20 mouse cellular contexts compared by ENCODE assay signal in the genomic region with DNA sequence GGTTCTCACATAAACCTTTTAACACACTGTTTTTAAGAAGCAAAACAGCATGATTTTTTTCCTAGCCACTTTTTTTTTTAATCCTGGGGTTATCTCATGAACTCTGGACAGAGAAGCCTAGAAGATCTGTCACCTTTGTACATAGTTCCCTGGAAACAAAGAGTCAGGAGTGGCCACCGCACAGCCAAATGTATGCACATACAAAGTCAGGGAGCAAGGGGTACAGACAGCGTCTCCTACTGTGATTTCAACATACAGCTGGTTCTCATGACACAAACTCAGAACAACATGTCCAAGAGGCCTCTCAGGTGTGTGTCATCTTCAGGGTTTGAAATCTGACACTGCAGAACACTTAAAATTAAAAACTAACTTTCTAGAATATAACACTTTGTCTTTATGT.
"Had no signal": no experiment of that assay in that cellular context is flagged by ENCODE, and none has a peak within 500 bp of the region (broad histone marks: within the 10 kb centered on the region; RNA-seq: fewer than 3 reads in every experiment).

No protein-coding gene starts in this region.

- ATAC-seq: midbrain, embryonic 16.5 days had no signal

- H3K9ac ChIP-seq: liver, embryonic 14.5 days; lung, embryonic 14.5 days; midbrain, embryonic 12.5 days; neural tube, embryonic 13.5 days; neural tube, embryonic 15.5 days had no signal

- H3K27me3 ChIP-seq: midbrain, embryonic 12.5 days; neural tube, embryonic 13.5 days; neural tube, embryonic 15.5 days had no signal

- H3K4me1 ChIP-seq: midbrain, embryonic 10.5 days; midbrain, embryonic 12.5 days had no signal

- DNase-seq: lung, adult 18-20 months; lung, embryonic 14.5 days; lung, postnatal 10 days; lung, postnatal 4 days; midbrain, embryonic 14.5 days; retina, postnatal 1 day; right cerebral cortex, adult 18-20 months; right cerebral cortex, postnatal 25 days; right cerebral cortex, postnatal 4 days; spleen, adult 18-20 months; thymus, adult 2 months; thymus, postnatal 25 days; thymus, postnatal 4 days had no signal

- H3K27ac ChIP-seq: liver, embryonic 14.5 days; midbrain, embryonic 10.5 days; midbrain, embryonic 12.5 days; neural tube, embryonic 13.5 days; neural tube, embryonic 15.5 days had no signal

- H3K4me3 ChIP-seq: midbrain, embryonic 10.5 days; midbrain, embryonic 12.5 days; myocyte; neural tube, embryonic 13.5 days; neural tube, embryonic 15.5 days had no signal

- H3K9me3 ChIP-seq: midbrain, embryonic 10.5 days; midbrain, embryonic 12.5 days; neural tube, embryonic 13.5 days; neural tube, embryonic 15.5 days had no signal

- H3K4me2 ChIP-seq: lung, embryonic 14.5 days; midbrain, embryonic 12.5 days; neural tube, embryonic 13.5 days; neural tube, embryonic 15.5 days had no signal

- H3K36me3 ChIP-seq: midbrain, embryonic 10.5 days; midbrain, embryonic 12.5 days; neural tube, embryonic 13.5 days; neural tube, embryonic 15.5 days had no signal
